Mouse (Mus musculus): Measurements from ENCODE around the gene Gnpat. TPM values are rescaled to one million over a fixed set of nuclear protein-coding genes. Genes with fewer than 3 reads are reported as not detected.
"Not testable (repeated sequence)": the region's sequence is repeated elsewhere in the genome, so short reads cannot be mapped to it uniquely, and the experiment has no call there.

The Gnpat gene
- total RNA-seq, 2 experiments from 2014 or later = 98.0 to 105 TPM

GRCm38 (mm10) chr8:124839371-124839770 is 23.5 kb upstream of the Gnpat start:
- no peak for DNase-seq
- intact Hi-C loops (cut with DNase I; ENCODE audit: low total_unique reads) = no loop called here

GRCm38 (mm10) chr8:124840900-124841299 is 21.9 kb upstream of the Gnpat start:
- intact Hi-C loops (cut with DNase I; ENCODE audit: low total_unique reads) = no loop called here
- DNase-seq = no peak

- no peak for DNase-seq
- intact Hi-C loops (cut with DNase I; ENCODE audit: low total_unique reads) = no loop called here
Measured at GRCm38 (mm10) chr8:124841775-124842174, 21.1 kb upstream of the Gnpat start.

GRCm38 (mm10) chr8:124842929-124843328 is 19.9 kb upstream of the Gnpat start:
- DNase-seq; intact Hi-C loops (cut with DNase I; ENCODE audit: low total_unique reads): not testable (repeated sequence)

- no peak for DNase-seq
- intact Hi-C loops (cut with DNase I; ENCODE audit: low total_unique reads) = no loop called here
Measured at GRCm38 (mm10) chr8:124845131-124845530, 17.7 kb upstream of the Gnpat start.

- intact Hi-C loops (cut with DNase I; ENCODE audit: low total_unique reads) = no loop called here
- no peak for DNase-seq
Measured at GRCm38 (mm10) chr8:124845573-124845972, 17.3 kb upstream of the Gnpat start.

- intact Hi-C loops (cut with DNase I; ENCODE audit: low total_unique reads) = no loop called here
- DNase-seq = no peak
Measured at GRCm38 (mm10) chr8:124853511-124853910, 9.3 kb upstream of the Gnpat start.

- intact Hi-C loops (cut with DNase I; ENCODE audit: low total_unique reads) = no loop called here
- peak; percentile 30 for DNase-seq
Measured at GRCm38 (mm10) chr8:124859466-124859865, 3.4 kb upstream of the Gnpat start.

GRCm38 (mm10) chr8:124860188-124860587 is 2.6 kb upstream of the Gnpat start:
- no peak for DNase-seq
- intact Hi-C loops (cut with DNase I; ENCODE audit: low total_unique reads) = no loop called here

GRCm38 (mm10) chr8:124863163-124863677 is 387 bp downstream of the Gnpat start:
- no peak for DNase-seq
- intact Hi-C loops (cut with DNase I; ENCODE audit: low total_unique reads) = no loop called here

GRCm38 (mm10) chr8:124863729-124864128 is 896 bp downstream of the Gnpat start:
- intact Hi-C loops (cut with DNase I; ENCODE audit: low total_unique reads) = no loop called here
- DNase-seq = no peak

- DNase-seq = no peak
- intact Hi-C loops (cut with DNase I; ENCODE audit: low total_unique reads) = no loop called here
Measured at GRCm38 (mm10) chr8:124866669-124867068, 3.8 kb downstream of the Gnpat start.

- intact Hi-C loops (cut with DNase I; ENCODE audit: low total_unique reads) = no loop called here
- DNase-seq = no peak
Measured at GRCm38 (mm10) chr8:124867126-124867525, 4.3 kb downstream of the Gnpat start.

- intact Hi-C loops (cut with DNase I; ENCODE audit: low total_unique reads) = no loop called here
- peak; percentile 10 for DNase-seq
Measured at GRCm38 (mm10) chr8:124869708-124870107, 6.9 kb downstream of the Gnpat start.

GRCm38 (mm10) chr8:124871474-124871873 is 8.6 kb downstream of the Gnpat start:
- intact Hi-C loops (cut with DNase I; ENCODE audit: low total_unique reads) = no loop called here
- DNase-seq = no peak

GRCm38 (mm10) chr8:124872081-124872480 is 9.2 kb downstream of the Gnpat start:
- intact Hi-C loops (cut with DNase I; ENCODE audit: low total_unique reads) = no loop called here
- DNase-seq = no peak

- no peak for DNase-seq
Measured at GRCm38 (mm10) chr8:124872690-124873089, 9.9 kb downstream of the Gnpat start.

GRCm38 (mm10) chr8:124878141-124878540 is 15.3 kb downstream of the Gnpat start:
- intact Hi-C loops (cut with DNase I; ENCODE audit: low total_unique reads) = no loop called here
- DNase-seq = no peak

More at GRCm38 (mm10) chr8:124872690-124873089, 9.9 kb downstream of the Gnpat start:
- intact Hi-C loops (cut with DNase I; ENCODE audit: low total_unique reads) = no loop called here

GRCm38 (mm10) chr8:124878946-124879526 is 16.2 kb downstream of the Gnpat start:
- DNase-seq = no peak
- intact Hi-C loops (cut with DNase I; ENCODE audit: low total_unique reads) = no loop called here

- DNase-seq = no peak
- intact Hi-C loops (cut with DNase I; ENCODE audit: low total_unique reads) = no loop called here
Measured at GRCm38 (mm10) chr8:124888385-124888784, 25.6 kb downstream of the Gnpat start.

- DNase-seq = no peak
- intact Hi-C loops (cut with DNase I; ENCODE audit: low total_unique reads) = loop anchor here (10.0 kb wide), 1 partner anchor 52 kb away; the partner anchor contains the start of gene Egln1
Measured at GRCm38 (mm10) chr8:124892596-124892995, 29.8 kb downstream of the Gnpat start.

Data from gastrocnemius, postnatal 14 days (tissue).